Mouse (Mus musculus): ENCODE measurements around the gene Grm7.

Gene Grm7

DNA sequence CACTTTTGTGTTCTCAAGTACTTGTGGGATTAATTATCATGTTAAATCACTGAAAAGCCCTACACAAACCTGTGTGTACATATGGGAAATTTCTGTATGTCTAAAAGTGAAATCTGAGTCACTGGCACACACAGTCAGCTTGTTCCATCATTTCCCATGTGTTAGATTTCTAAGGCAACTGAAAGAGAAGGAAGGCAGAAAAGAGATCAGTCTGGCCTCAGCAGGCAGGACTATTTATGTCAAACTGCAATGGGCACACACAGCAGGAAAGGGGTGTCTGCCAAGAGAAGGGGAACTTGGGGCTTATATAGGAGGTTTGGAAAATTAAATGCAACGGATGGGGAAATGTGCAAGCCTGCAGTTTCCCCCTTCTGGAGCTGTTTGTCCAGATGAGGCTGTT lies 913.2 kb downstream of the Grm7 start:
- DNase-seq (ENCODE audit: low spot score in 2 of 2) = no peak

GRCm38 (mm10) chr6:111559459-111559858 lies 914.1 kb downstream of the Grm7 start:
- no peak for DNase-seq (ENCODE audit: low spot score in 2 of 2)

DNA sequence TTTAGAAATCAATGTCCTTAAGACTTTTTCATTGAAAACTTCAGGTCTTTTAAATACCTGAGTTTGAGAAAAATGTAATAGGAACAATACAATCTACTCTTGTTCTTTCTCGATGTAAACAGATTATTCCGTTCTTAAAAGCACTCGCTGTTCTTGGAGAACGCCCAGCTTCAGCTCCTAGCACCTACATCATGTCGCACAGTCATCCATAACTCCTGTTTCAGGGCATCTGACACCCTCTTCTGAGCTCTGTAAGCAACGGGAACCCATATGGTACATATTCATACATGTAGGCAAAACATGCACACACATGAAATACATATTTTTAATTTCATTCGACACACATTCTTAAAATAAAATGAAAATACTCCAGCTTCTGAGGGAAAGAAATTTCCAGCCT lies 916.0 kb downstream of the Grm7 start:
- no peak for DNase-seq (ENCODE audit: low spot score in 2 of 2)

- DNase-seq (ENCODE audit: low spot score in 2 of 2) = no peak
Measured at GRCm38 (mm10) chr6:111571471-111572088, 926.2 kb downstream of the Grm7 start.

GRCm38 (mm10) chr6:111584851-111585250 lies 939.5 kb downstream of the Grm7 start:
- no peak for DNase-seq (ENCODE audit: low spot score in 2 of 2)

DNA sequence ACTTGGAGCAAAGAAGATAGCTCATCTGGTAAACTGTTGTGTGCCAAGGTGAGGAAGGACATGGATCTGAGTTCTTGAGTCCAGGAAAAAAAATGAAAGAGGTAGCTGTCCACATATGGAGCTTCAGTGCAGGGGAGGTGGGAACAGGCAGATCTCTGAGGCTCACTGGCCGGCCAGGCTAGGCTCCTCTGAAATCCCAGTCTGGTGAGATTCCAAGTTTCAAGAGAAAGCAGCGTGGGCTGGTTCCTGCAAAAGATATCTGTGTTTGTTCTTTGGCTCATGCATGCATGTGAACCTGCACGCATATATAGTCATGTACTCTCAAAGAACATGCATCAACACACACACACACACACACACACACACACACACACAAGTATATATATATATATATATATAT lies 942.2 kb downstream of the Grm7 start:
- no peak for DNase-seq (ENCODE audit: low spot score in 2 of 2)

DNA sequence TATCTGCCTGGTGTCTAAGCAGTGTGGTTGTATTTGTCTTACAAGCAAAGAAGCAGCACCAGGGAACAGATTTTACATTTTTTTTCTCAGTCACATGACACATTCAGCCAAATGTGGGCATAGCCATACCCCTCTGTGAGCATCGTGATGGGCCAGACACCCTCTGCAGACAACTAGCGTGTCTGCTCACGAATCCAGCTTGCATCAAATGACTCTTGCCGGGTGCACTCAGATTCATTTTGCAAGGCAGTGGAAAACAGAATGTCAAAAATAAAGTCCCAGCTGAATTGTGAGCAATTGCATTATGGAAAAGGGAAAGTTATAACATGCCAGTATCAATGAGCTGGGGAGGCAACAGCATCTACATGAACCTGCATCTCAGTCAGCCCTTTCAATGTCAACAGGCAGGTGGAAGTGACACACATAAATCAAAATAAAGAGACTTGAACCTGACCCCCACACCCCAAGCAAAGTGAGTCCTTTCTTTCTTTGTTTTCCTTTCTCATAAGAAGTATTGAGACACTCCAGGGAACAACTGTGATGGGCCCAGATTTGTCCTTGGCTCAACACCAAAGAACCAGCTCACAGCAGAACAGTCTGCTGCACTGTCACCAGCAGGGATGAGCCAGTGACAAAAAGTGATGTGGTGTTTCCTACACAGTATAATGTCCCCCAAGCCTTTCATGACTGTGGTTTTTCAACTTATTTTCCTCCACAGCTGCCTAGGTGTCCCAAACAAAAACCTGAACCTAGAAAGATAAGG lies 956.7 kb downstream of the Grm7 start:
- DNase-seq (ENCODE audit: low spot score in 2 of 2) = no peak

- DNase-seq (ENCODE audit: low spot score in 2 of 2) = no peak
Measured at GRCm38 (mm10) chr6:111610396-111610795, 965.0 kb downstream of the Grm7 start.

- no peak for DNase-seq (ENCODE audit: low spot score in 2 of 2)
Measured at GRCm38 (mm10) chr6:111613834-111614233, 968.5 kb downstream of the Grm7 start.
